Mouse (Mus musculus) heart, embryonic 15.5 days (tissue): ENCODE data around the gene Gm3486. TPM values are rescaled to one million over a fixed set of nuclear protein-coding genes. Genes with fewer than 3 reads are reported as not detected.
"Not testable (repeated sequence)": the region's sequence is repeated elsewhere in the genome, so short reads cannot be mapped to it uniquely, and the experiment has no call there.

Experiments
- ATAC-seq: fragments of 200-750 bp; cut with Nextera tagmentation; replicated peaks from 2 replicates; pipeline ENCODE4 v1.8.0; 2017; ENCODE audit warnings: low read depth, moderate TSS enrichment; ENCODE audit not compliant: insufficient number of reproducible peaks, insufficient read depth, low FRiP score
- H3K27ac ChIP-seq: fragments of 300-500 bp; sonication (generic); 2 replicates; pipeline ENCODE4 v1.5.1; 2015; ENCODE audit warnings: mild to moderate bottlenecking, inconsistent platforms
- H3K27me3 ChIP-seq: fragments of 300-500 bp; sonication (generic); 2 replicates; pipeline ENCODE4 v1.6.1; 2015; ENCODE audit warnings: inconsistent platforms
- H3K36me3 ChIP-seq: fragments of 300-500 bp; sonication (generic); 2 replicates; pipeline ENCODE4 v1.6.1; 2015; ENCODE audit warnings: mild to moderate bottlenecking, inconsistent platforms
- H3K4me1 ChIP-seq: fragments of 300-500 bp; sonication (generic); replicated peaks from 2 replicates; pipeline ENCODE4 v1.6.1; 2015; ENCODE audit warnings: inconsistent platforms
- H3K4me2 ChIP-seq: fragments of 300-500 bp; sonication (generic); 2 replicates; pipeline ENCODE4 v1.6.1; 2015; ENCODE audit warnings: inconsistent platforms, mild to moderate bottlenecking, moderate library complexity
- H3K4me3 ChIP-seq: fragments of 300-500 bp; sonication (generic); 2 replicates; pipeline ENCODE4 v1.5.1; 2015; ENCODE audit warnings: mild to moderate bottlenecking, inconsistent platforms
- H3K9ac ChIP-seq: fragments of 300-500 bp; sonication (generic); 2 replicates; pipeline ENCODE4 v1.6.1; 2015; ENCODE audit warnings: mild to moderate bottlenecking, inconsistent platforms
- H3K9me3 ChIP-seq: fragments of 300-500 bp; sonication (generic); replicated peaks from 2 replicates; pipeline ENCODE4 v1.6.1; 2016; ENCODE audit warnings: inconsistent platforms
- WGBS: fragments of 180-500 bp; shearing (Covaris S2); methylation state at CpG from one replicate; pipeline ENCODE4 v1.1.7; 2015; ENCODE audit warnings: mixed read lengths; 5-methylcytosine and 5-hydroxymethylcytosine counted together
- polyA plus RNA-seq: library from polyadenylated mRNA; unstranded; fragments of >200 nt; fragmentation: Nextera tagmentation; extraction: Ambion mirVana; gene quantifications from 2 replicates; pipeline ENCODE4 v1.2.1, GENCODE M21; 2015

Gene Gm3486
- not detected in 2 replicates for polyA plus RNA-seq

DNA sequence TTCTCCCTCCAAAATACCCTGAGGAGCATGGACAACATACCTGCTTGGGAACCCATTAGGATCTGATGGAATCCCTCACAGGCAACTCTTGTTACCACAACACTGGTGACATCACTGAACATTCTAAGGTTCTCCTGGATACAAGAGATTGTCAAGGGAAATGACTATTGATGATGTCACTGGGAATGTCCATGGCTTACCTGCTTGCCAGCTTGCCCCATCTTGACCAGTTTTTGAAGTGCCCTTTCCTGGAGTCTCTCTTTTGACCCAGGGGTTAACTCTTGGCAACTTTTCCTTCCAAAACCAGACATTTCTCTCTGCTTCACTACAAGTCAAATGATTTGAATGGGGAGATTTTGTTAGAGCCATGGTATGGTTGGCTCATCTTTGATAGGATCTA is at the start of gene Gm3486:
Gene Gm3486, minus strand, starts transcription at position 101 of the 400 bp plus-strand sequence.
- H3K4me1 ChIP-seq, H3K27me3 ChIP-seq, H3K27ac ChIP-seq, H3K9ac ChIP-seq, H3K4me3 ChIP-seq, H3K9me3 ChIP-seq, H3K36me3 ChIP-seq, H3K4me2 ChIP-seq, ATAC-seq: not testable (repeated sequence)

GRCm38 (mm10) chr14:41524695-41525094 is 35.4 kb upstream of the Gm3486 start:
- H3K4me2 ChIP-seq, H3K27ac ChIP-seq, H3K27me3 ChIP-seq, H3K4me3 ChIP-seq, ATAC-seq, H3K9ac ChIP-seq, H3K4me1 ChIP-seq, H3K36me3 ChIP-seq, H3K9me3 ChIP-seq: not testable (repeated sequence)
- WGBS: 71% methylated on average over 1 of the region's 1 CpGs

GRCm38 (mm10) chr14:41520683-41521082 is 31.4 kb upstream of the Gm3486 start:
- WGBS: 64% methylated on average over 5 of the region's 5 CpGs
- ATAC-seq, H3K9ac ChIP-seq: not testable (repeated sequence)

GRCm38 (mm10) chr14:41453418-41453817 is 35.9 kb downstream of the Gm3486 start, which contains the start of gene Gm7954:
Gene Gm7954 (minus strand): TSS chr14:41453518.
- not testable (repeated sequence) for H3K27me3 ChIP-seq, H3K4me3 ChIP-seq, ATAC-seq, H3K27ac ChIP-seq, H3K4me2 ChIP-seq, H3K9me3 ChIP-seq, H3K9ac ChIP-seq, H3K36me3 ChIP-seq, H3K4me1 ChIP-seq
- WGBS: no CpG with 5 or more reads among the region's 2 CpGs

More at GRCm38 (mm10) chr14:41520683-41521082, 31.4 kb upstream of the Gm3486 start:
- H3K9me3 ChIP-seq, H3K4me1 ChIP-seq, H3K27me3 ChIP-seq, H3K27ac ChIP-seq, H3K4me3 ChIP-seq, H3K36me3 ChIP-seq, H3K4me2 ChIP-seq: not testable (repeated sequence)

Other genes starting within 250 kb of the Gm3486 start
- gene Gm2832, start 210.7 kb downstream of the Gm3486 start, polyA plus RNA-seq: not detected in 2 replicates
- not detected in 2 replicates for gene Gm5798, start 140.9 kb downstream of the Gm3486 start, polyA plus RNA-seq
- not detected in 2 replicates for gene Gm7945, start 103.1 kb downstream of the Gm3486 start, polyA plus RNA-seq
- not detected in 2 replicates for gene Gm6482, start 81.2 kb downstream of the Gm3486 start, polyA plus RNA-seq
- gene Gm7954, start 36.0 kb downstream of the Gm3486 start, polyA plus RNA-seq: not detected in 2 replicates
- gene Gm7970, start 66.1 kb upstream of the Gm3486 start, polyA plus RNA-seq: not detected in 2 replicates
- not detected in 2 replicates for gene 1700049E17Rik2, start 83.7 kb upstream of the Gm3486 start, polyA plus RNA-seq
- gene Gm3072, start 135.1 kb upstream of the Gm3486 start, polyA plus RNA-seq: not detected in 2 replicates
- gene Gm3676, start 157.0 kb upstream of the Gm3486 start, polyA plus RNA-seq: not detected in 2 replicates
- not detected in 2 replicates for gene Gm8068, start 212.4 kb upstream of the Gm3486 start, polyA plus RNA-seq